Mouse (Mus musculus): ENCODE data around the gene Eif2s3x. TPM values are rescaled to one million over a fixed set of nuclear protein-coding genes. Genes with fewer than 3 reads are reported as not detected.

Eif2s3x gene
- total RNA-seq (2021) (100 to 1,000 TPM; 102 to 153 TPM), polyA plus RNA-seq (2012; rRNA removed) (32.1 and 112 TPM in 2 replicates)
- long read RNA-seq, transcript Eif2s3x-201 (12 exons, 3,647 nt) = major isoform, 40 of 52 reads
- long read RNA-seq, partial matches to known transcripts = 7 of 52 reads
- long read RNA-seq, other reads (novel, unspliced or antisense) = 5 of 52 reads

DNA sequence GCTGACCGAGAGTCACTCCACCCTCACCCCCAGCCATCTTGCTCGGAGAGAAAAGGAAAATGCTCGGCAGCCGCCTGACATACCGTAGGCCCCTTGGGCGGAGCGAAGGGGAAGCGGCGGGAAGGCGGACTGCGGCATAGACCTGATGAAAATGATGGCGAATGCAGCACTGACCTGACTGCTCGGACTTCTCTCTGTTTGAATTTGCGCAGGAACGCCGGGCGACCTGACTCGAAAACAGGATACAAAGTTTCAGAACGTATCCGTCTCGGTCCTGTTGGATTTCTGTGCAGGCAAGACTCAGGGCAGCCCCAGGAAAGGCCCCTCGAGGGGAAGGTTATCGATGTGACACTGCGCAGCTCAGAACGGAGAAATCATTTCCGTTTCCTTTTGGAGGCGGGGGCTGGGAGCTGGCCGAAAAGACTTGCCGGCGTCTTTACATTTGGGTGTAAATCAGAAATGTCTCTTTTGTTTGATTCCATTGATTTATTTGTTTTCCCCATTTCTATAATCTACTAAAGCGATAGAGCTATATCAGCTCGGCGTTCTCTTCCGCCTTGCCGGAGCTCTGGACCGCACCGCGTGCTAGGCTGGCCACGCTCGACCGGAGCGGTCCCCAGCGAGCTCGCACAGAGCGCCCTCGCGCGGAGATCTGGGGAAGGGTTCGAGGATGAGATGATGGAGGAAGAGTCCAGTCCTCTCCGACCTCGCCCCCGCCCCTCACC lies at the start of gene Eif2s3x:
TSS of gene Eif2s3x (minus strand) at position 266 of the 725 bp plus-strand sequence.
- Histone ChIP-seq H3K36me3 (ENCODE audit: control insufficient read depth, insufficient read depth, low read length) (no peaks in the 10 kb centered on the region), H3K27me3 (ENCODE audit: control insufficient read depth, insufficient read depth, low read length) (no peaks in the 10 kb centered on the region), H3K9ac (ENCODE audit: low read depth, low read length) (peak within 1 kb of the TSS; percentile 95), H3K4me1 (ENCODE audit: control insufficient read depth, insufficient read depth, low read length) (no peaks in the 10 kb centered on the region), H3K27ac (peak within 1 kb of the TSS; percentile 99), H3K79me2 (replicated peaks; ENCODE audit: control insufficient read depth, insufficient read depth, low read length) (no peaks in the 10 kb centered on the region), H3K4me3 (peak within 1 kb of the TSS; percentile 79)
- intact Hi-C loops (cut with DNase I) = loop anchor here (1.0 to 2.0 kb wide), 3 partner anchors 14 to 34 kb away; partner anchors contain the start of gene Klhl15
- peak; percentile 86 to 91 for DNase-seq
- TF ChIP-seq POLR2A (IDR thresholded peaks at IDR 0.05; ENCODE audit: insufficient read depth, low read depth, low read length) (peak; percentile 58), CTCF (IDR thresholded peaks at IDR 0.05) (peak; percentile 92), EP300 (IDR thresholded peaks at IDR 0.05; ENCODE audit: insufficient read depth, low read depth, low read length) (0 out of 2 replicates have a peak, but pooled peaks have one; percentile 9)
- WGBS = under 1% methylated on average over 52 of the region's 52 CpGs

DNA sequence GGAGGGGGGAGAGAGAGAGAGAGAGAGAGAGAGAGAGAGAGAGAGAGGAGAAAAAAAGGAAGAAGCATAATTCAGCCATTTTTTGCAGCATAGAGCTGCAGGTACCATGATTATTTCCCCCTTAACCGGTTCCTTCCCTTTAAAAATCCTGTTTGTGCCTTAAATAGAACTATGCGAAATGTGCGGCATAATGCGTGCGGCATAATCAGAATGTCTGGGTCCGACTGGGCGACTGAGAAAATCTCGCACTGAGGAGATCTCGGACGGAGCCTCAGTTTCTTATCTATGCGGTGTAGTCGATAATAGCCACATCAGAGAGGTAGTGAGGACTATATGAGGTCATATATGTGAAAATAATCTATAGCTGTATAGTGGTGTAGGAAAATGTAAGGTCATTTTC lies 22.9 kb upstream of the Eif2s3x start:
- WGBS = 20% methylated on average over 12 of the region's 12 CpGs
- DNase-seq = no peak
- H3K36me3 ChIP-seq (ENCODE audit: control insufficient read depth, insufficient read depth, low read length) = no peaks in the 10 kb centered on the region
- intact Hi-C loops (cut with DNase I) = loop anchor here (2.0 to 10.0 kb wide), 2 partner anchors 131 to 309 kb away; partner anchors contain the start of genes Apoo, Fam90a1b and Maged1
- no peak overlapping the region for H3K27ac ChIP-seq
- no peaks in the 10 kb centered on the region for H3K79me2 ChIP-seq (replicated peaks; ENCODE audit: control insufficient read depth, insufficient read depth, low read length)
- no peaks in the 10 kb centered on the region; the same call in 1 of the 2 replicates for H3K4me1 ChIP-seq (ENCODE audit: control insufficient read depth, insufficient read depth, low read length)
- H3K9ac ChIP-seq (ENCODE audit: low read depth, low read length) = peak overlapping the region; percentile 25
- peak overlapping the region; percentile 49 for H3K4me3 ChIP-seq
- no peaks in the 10 kb centered on the region for H3K27me3 ChIP-seq (ENCODE audit: control insufficient read depth, insufficient read depth, low read length)
- TF ChIP-seq EP300 (IDR thresholded peaks at IDR 0.05; ENCODE audit: insufficient read depth, low read depth, low read length) (no peak), CTCF (IDR thresholded peaks at IDR 0.05) (no peak), POLR2A (IDR thresholded peaks at IDR 0.05; ENCODE audit: insufficient read depth, low read depth, low read length) (no peak)

DNA sequence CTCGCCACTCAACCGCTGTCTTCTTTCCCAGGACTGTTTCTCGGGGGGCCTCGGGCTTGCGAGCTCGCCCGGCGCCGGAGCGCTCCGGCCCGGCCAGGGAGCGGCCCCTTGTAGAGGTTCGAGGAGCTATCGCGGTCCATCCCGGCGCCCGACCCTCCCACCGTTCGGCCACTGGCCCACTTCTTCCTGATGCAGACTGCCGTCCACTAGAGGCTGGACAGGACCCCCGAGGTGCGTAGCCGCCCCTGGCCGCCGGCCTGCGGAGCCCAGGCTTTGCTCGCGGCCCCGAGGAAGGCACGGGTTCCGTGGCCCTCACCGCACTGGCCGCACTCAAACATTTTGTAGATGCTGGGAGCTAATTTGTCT lies 22.5 kb upstream of the Eif2s3x start:
- DNase-seq = no peak
- peak overlapping the region; percentile 88 for H3K9ac ChIP-seq (ENCODE audit: low read depth, low read length)
- no peaks in the 10 kb centered on the region for H3K27me3 ChIP-seq (ENCODE audit: control insufficient read depth, insufficient read depth, low read length)
- peak overlapping the region; percentile 49 for H3K4me3 ChIP-seq
- H3K79me2 ChIP-seq (replicated peaks; ENCODE audit: control insufficient read depth, insufficient read depth, low read length) = no peaks in the 10 kb centered on the region
- peak overlapping the region; percentile 96 for H3K27ac ChIP-seq
- TF ChIP-seq POLR2A (IDR thresholded peaks at IDR 0.05; ENCODE audit: insufficient read depth, low read depth, low read length) (no peak), CTCF (IDR thresholded peaks at IDR 0.05) (no peak), EP300 (IDR thresholded peaks at IDR 0.05; ENCODE audit: insufficient read depth, low read depth, low read length) (no peak)
- intact Hi-C loops (cut with DNase I) = loop anchor here (2.0 to 10.0 kb wide), 2 partner anchors 132 to 310 kb away; partner anchors contain the start of genes Apoo, Fam90a1b and Maged1
- no peaks in the 10 kb centered on the region for H3K36me3 ChIP-seq (ENCODE audit: control insufficient read depth, insufficient read depth, low read length)
- WGBS = 18% methylated on average over 35 of the region's 35 CpGs
- H3K4me1 ChIP-seq (ENCODE audit: control insufficient read depth, insufficient read depth, low read length) = no peaks in the 10 kb centered on the region; the same call in 1 of the 2 replicates

DNA sequence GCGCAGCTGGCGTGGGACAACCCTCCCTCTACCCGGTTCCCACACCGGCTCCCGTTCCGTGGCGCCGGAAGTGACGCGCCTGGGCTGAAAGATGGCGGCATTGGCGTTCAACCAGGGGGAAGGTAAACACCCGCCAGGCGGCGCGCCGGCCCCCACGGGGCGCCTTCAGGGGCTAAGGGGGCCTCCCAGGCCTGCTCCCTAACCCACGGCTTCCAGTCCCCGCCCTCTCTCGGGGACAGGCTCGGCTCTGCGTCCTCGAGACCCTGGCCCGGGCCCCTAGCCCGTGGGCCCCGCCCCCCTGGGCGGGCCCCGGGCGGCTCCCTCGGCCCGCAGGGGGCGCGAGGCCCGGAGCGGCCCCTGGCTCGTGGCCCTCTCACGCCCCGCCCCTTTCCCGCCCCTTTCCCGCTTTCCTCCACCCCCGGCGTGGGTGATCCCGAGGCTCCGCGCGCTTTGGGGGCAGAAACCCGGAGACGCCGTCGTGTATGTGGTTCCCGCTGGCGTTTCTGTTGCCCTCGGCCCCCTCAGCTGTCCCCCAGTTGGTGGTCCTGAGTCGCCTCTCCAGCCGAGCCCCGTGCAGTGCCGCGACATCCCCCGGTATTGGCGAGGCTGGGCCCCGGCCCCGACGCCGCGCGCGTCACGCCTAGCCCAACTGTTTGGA lies 22.0 kb upstream of the Eif2s3x start, which contains the start of gene Klhl15:
TSS of gene Klhl15 (plus strand) at position 68 of the 658 bp plus-strand sequence.
- Histone ChIP-seq H3K4me3 (peak within 1 kb of the TSS; percentile 49), H3K27me3 (ENCODE audit: control insufficient read depth, insufficient read depth, low read length) (no peaks in the 10 kb centered on the region), H3K27ac (peak within 1 kb of the TSS; percentile 96), H3K4me1 (ENCODE audit: control insufficient read depth, insufficient read depth, low read length) (no peaks in the 10 kb centered on the region; the same call in 1 of the 2 replicates), H3K9ac (ENCODE audit: low read depth, low read length) (peak within 1 kb of the TSS; percentile 88), H3K36me3 (ENCODE audit: control insufficient read depth, insufficient read depth, low read length) (no peaks in the 10 kb centered on the region), H3K79me2 (replicated peaks; ENCODE audit: control insufficient read depth, insufficient read depth, low read length) (no peaks in the 10 kb centered on the region)
- TF ChIP-seq EP300 (IDR thresholded peaks at IDR 0.05; ENCODE audit: insufficient read depth, low read depth, low read length) (no peak), POLR2A (IDR thresholded peaks at IDR 0.05; ENCODE audit: insufficient read depth, low read depth, low read length) (peak; percentile 55; the same call in 1 of the 2 replicates), CTCF (IDR thresholded peaks at IDR 0.05) (peak; percentile 66)
- intact Hi-C loops (cut with DNase I) = loop anchor here (1.0 to 10.0 kb wide), 4 partner anchors 21 to 310 kb away; partner anchors contain the start of genes Apoo, Fam90a1b, Maged1 and Zfx
- DNase-seq = peak; percentile 89 to 90
- WGBS = 8% methylated on average over 59 of the region's 70 CpGs

DNA sequence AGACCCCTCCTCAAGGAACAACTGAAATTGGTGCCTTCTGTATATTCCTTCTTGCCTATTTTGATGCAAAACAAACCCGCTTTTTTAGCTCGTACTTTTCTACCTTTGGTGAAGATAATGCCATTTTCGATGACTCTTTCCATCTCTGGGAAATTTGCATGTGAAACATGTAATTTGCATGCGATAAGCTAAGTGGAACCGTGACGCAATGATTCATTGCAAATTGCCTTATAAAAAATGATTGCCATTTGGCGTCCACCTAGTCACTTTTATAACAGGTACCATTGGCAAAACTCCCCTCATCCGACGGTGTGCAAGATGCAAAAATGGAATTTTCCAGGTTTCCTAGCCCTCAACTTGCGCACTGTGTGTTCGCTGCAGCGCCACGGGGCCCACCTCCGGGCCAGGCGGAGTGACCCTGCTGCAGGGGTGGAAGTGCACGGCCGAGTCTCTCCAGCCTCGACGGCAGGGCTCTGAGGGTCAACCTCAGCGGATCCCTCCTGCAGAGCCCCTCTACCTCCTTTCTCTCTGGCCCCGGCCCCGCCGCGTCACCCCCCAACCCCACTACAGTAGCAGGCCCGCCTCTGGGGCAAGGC lies 21.4 kb upstream of the Eif2s3x start:
- Histone ChIP-seq H3K36me3 (ENCODE audit: control insufficient read depth, insufficient read depth, low read length) (no peaks in the 10 kb centered on the region), H3K27me3 (ENCODE audit: control insufficient read depth, insufficient read depth, low read length) (no peaks in the 10 kb centered on the region), H3K79me2 (replicated peaks; ENCODE audit: control insufficient read depth, insufficient read depth, low read length) (no peaks in the 10 kb centered on the region), H3K4me3 (peak overlapping the region; percentile 49), H3K27ac (peak overlapping the region; percentile 96), H3K4me1 (ENCODE audit: control insufficient read depth, insufficient read depth, low read length) (no peaks in the 10 kb centered on the region; the same call in 1 of the 2 replicates), H3K9ac (ENCODE audit: low read depth, low read length) (peak overlapping the region; percentile 81)
- TF ChIP-seq POLR2A (IDR thresholded peaks at IDR 0.05; ENCODE audit: insufficient read depth, low read depth, low read length) (no peak), CTCF (IDR thresholded peaks at IDR 0.05) (no peak), EP300 (IDR thresholded peaks at IDR 0.05; ENCODE audit: insufficient read depth, low read depth, low read length) (no peak)
- WGBS = 13% methylated on average over 25 of the region's 25 CpGs
- no peak for DNase-seq
- intact Hi-C loops (cut with DNase I) = loop anchor here (1.0 to 10.0 kb wide), 4 partner anchors 21 to 311 kb away; partner anchors contain the start of genes Apoo, Fam90a1b, Maged1 and Zfx
